Mouse (Mus musculus) layer of hippocampus, adult 2 months (tissue): ENCODE data around the gene Klhl28. TPM values are rescaled to one million over a fixed set of nuclear protein-coding genes. Genes with fewer than 3 reads are reported as not detected.

Experiments
- DNase-seq, 2 experiments: peaks; one replicate each; pipeline ENCODE4 v3.0.0; 2022; ENCODE audit warnings: low spot score in 2 of 2
- H3K27ac ChIP-seq: fragments of 200-600 bp; 2 replicates; pipeline ENCODE4 v1.8.1; 2022
- H3K4me3 ChIP-seq: fragments of 200-600 bp; 2 replicates; pipeline ENCODE4 v1.8.1; 2022; ENCODE audit warnings: mild to moderate bottlenecking
- CTCF ChIP-seq: fragments of 200-600 bp; conservative IDR thresholded peaks from 2 replicates; pipeline ENCODE4 v1.8.1; 2022; ENCODE audit warnings: antibody characterized with exemption, mild to moderate bottlenecking, moderate library complexity
- long read RNA-seq, 2 experiments: library from polyadenylated mRNA; stranded (forward); transcript quantifications; one replicate each; pipeline ENCODE4 v2.0.0; 2021; ENCODE audit warnings: borderline mapping rate in 2 of 2
- total RNA-seq, 2 experiments: library from RNA; stranded (reverse); gene quantifications; 2 replicates each; pipeline ENCODE4 v1.2.3; 2021

Klhl28 gene
- total RNA-seq, result 10 to 100 TPM; 23.7 to 25.5 TPM
- long read RNA-seq, experiment 1, result 0 reads
- long read RNA-seq, experiment 2, full-length matches to known transcripts, result 2 of 2 reads
- long read RNA-seq, experiment 2, partial matches to known transcripts, result 0 of 2 reads
- long read RNA-seq, experiment 2, other reads (novel, unspliced or antisense), result 0 of 2 reads

DNA sequence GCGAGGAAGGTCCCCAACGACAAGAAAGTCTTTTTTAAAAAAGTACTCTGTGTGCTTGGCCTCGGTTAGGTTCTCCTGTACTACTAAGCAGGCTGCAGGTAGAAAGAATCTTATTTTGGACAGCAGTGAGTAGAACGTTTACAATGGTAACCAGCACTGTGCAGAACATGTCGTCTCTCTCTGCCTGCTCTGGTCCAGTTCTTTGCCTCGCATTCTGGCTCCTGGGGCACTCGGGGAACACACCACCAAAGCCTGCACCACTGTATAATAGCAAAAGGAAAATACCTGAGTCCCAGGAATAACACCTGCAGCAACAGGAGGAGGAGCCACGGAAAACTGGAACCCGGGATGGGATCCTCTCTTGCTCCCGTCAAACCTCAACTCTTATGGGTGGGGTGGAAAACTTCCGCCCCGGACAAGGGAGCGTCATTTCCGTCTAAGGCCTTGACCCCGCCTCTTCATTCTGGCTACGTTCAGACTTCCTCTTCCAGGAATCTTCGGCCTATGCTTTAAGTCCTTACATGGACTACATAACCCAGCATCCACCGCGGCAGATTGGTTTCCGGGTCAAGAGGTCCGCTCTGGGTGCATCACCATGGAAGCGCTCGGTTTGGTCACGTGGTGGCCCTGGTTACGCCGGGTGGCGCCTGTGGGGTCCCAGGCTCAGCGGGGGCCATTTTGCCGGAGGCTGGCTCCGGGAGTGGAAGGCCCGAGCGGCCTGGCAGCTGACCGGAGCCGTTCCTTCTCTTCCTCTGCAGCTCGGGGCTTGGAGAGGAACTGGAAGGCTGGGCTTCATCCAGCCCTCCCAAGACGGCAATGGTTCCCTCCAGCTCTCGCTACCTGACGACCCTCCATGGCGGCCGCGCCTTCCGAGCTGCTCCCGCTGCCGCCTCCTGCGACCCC, at the start of gene Klhl28, which contains the start of gene Togaram1:
Gene Klhl28, minus strand, starts transcription at position 411 of the 903 bp plus-strand sequence.
Gene Togaram1, plus strand, starts transcription at position 681 of the 903 bp plus-strand sequence.
- Histone ChIP-seq H3K27ac (peak within 1 kb of the TSS; percentile 97), H3K4me3 (peak within 1 kb of the TSS; percentile 99)
- peak; percentile 99 to 100 for DNase-seq
- no peak for TF ChIP-seq CTCF

DNA sequence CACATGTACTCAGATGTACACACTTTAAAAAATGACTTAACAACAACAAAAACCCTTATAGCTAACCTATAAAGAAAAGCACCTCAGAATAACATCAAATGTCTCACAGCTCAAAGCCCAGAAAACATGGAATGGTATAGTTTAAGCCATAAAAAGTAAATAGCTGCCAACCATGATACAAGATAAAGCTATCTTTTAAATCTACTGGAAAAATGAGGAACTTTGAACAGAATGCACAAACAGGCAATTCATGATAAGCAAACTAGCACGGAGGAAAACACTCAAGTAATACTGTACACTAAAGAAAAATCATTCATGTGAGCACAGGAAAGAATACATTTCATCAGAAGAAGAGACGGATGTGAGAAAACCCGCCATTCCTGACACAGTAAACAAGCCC, 42.4 kb upstream of the Klhl28 start:
- Histone ChIP-seq H3K4me3 (no peak overlapping the region), H3K27ac (no peak overlapping the region)
- DNase-seq, result no peak
- TF ChIP-seq CTCF, result no peak

DNA sequence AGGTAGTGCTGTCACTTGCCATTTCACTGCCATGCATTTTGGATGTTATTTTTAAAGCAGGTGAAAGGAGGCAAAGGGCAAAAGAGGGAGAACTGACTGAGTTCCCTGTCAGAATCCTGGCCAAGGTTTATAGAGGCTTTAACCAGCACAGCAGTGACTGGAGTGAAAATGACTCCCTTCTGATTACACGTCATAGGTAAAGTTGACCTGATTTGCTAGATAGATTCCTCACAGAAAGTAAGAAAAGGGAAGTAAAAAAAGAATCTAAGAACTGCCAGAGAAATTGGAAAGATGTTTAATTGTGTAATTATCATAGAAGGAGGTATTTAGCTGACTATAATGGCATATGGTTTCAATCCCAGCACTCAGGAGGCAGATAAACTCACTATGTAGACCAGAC, 12.2 kb upstream of the Klhl28 start:
- Histone ChIP-seq H3K4me3 (no peak overlapping the region), H3K27ac (no peak overlapping the region)
- DNase-seq, result no peak
- TF ChIP-seq CTCF, result no peak

DNA sequence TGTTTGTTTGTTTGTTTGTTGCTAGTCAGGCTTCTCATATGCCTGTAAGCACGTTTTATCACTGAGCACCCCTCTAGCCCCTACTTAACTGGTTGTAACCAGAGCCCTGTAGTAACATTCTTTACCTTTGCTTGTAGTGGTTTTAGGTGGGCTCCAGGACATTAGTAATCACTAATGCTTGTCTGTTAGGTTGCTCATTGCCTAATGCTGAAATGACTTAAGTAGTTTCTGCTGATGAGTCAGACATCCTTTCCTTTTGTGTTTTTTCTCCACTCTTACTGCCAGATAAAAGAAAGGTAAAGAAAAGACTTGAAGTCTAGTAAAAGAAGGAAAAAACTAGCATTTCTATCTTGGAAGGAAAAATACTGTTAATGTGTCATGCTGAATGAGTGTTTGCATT, 10.9 kb upstream of the Klhl28 start:
- H3K27ac ChIP-seq, result no peak overlapping the region
- DNase-seq, result no peak
- H3K4me3 ChIP-seq, result no peak overlapping the region
- no peak for TF ChIP-seq CTCF

DNA sequence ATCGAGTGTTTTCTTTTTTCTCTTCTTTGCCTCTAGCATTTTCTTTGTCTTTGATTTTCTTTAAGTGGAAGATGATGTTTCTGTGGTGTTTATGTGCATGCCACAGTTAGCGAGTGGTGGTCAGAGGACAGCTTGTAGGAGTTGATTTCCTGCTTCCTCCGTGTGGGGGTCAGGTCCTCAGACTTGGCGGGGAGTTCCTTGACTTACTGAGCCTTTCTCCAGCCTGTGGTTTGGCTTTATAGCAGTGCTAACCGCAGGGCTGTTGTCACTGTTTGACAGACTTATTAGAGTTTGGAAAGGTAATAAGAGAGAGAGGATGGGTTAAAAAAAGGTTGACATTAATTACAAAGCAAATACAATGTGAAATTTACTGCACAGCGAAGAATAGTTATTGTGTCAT, 10.2 kb upstream of the Klhl28 start:
- no peak for TF ChIP-seq CTCF
- no peak overlapping the region for H3K4me3 ChIP-seq
- DNase-seq, result no peak
- H3K27ac ChIP-seq, result no peak overlapping the region

DNA sequence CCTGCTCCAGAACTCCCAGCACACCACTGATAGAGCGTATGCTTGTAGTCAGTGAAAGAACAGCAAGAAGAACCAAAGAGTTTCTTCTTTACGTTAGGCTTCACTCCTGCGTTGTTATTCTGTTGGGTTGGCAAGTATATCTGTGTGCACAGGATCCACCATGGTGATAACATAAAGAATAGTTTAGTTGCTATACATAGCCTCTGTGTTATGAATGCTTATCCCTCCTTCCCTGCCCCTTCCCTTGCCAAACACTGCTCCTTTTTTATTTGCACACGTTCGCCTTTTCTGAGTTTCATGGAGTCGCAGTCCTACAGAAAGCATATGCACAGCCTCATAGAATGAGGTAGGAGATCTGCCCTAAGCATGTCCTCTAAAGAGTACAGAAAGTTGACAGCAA, 6.7 kb upstream of the Klhl28 start:
- no peak for DNase-seq
- Histone ChIP-seq H3K4me3 (peak overlapping the region; percentile 99), H3K27ac (no peak overlapping the region)
- no peak for TF ChIP-seq CTCF

DNA sequence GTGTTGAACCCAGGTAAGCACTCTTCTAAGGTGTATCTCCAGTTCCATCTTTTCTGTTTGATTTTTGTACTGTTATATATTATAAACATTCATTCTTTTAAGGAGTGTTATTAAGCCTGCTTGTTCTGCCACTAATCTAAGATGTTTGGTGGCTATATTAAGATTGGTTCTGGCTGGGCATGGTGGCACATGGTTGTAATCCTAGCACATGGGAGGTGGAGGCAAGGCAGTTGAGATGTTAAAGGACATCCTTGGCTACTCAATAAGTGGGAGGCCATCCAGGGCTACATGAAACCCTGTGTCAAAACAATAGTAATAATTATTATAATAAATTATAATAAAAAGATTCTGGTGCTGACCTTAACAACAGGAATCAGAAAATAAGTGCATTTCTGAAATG, 6.1 kb upstream of the Klhl28 start:
- no peak overlapping the region for H3K27ac ChIP-seq
- peak overlapping the region; percentile 99 for H3K4me3 ChIP-seq
- no peak for DNase-seq
- no peak for TF ChIP-seq CTCF

DNA sequence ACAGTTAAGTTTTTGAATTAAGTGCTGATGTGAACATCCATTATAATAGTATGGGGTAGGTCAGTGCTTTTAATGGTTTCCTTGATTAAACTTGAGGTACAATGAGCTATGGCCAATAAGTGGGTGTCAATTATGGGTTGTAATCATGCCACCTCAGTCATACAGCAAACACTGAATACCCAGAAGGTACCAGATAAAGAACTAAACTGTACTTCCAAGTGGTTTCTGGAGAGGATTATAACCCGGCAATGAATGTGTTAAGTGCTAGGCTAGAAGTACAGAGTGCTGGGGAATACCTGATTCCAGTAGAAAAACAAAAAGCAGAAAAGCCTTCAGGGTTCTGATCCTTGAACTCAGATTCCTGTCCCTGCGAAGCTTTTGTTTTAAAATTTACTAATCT, 2.7 kb upstream of the Klhl28 start:
- Histone ChIP-seq H3K4me3 (peak overlapping the region; percentile 99), H3K27ac (peak overlapping the region; percentile 97; the same call in 1 of the 2 replicates)
- TF ChIP-seq CTCF, result no peak
- DNase-seq, result no peak

DNA sequence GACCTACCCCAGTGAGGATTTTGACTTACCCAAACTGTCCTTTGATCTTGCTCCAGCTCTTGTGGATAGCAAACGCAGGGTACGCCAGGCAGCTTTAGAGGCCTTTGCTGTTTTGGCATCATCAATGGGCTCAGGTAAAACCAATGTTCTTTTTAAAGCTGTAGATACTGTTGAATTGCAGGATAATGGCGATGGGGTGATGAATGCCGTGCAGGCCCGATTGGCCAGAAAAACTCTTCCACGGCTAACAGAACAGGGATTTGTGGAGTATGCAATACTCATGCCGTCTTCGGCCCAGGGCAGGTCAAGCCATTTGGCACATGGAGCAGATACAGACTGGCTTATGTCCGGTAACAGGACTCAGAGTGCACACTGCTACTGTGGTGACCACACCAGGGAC, 2.1 kb upstream of the Klhl28 start:
- Histone ChIP-seq H3K27ac (peak overlapping the region; percentile 97), H3K4me3 (peak overlapping the region; percentile 99)
- no peak for TF ChIP-seq CTCF
- DNase-seq, result no peak

DNA sequence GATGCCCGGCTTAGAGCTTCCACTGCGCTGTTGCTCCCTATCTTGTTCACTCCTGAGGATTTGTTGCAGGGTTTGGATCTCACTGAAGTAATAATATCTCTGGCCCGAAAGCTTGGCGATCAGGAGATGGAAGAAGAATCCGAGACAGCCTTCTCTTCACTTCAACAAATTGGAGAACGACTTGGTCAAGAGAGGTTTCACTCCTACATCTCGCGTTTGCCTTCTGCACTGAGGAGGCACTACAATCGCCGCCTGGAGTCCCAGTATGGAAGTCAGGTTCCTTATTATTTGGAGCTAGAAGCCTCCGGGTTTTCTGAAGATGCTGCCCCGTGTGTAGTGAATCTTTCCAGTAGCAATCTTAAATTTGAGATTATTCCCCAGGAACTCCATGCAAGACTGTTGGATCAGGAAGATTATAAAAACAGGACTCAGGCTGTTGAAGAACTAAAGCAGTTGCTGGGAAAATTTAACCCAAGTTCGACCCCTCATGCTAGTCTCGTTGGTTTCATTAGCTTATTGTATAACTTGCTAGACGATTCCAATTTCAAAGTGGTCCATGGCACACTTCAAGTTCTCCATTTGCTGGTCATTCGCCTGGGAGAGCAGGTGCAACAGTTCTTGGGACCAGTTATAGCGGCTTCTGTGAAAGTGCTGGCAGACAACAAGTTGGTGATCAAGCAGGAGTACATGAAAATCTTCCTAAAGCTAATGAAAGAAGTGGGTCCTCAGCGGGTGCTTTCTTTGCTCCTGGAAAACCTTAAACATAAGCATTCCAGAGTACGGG, 1.5 kb upstream of the Klhl28 start:
- H3K4me3 ChIP-seq, result peak overlapping the region; percentile 99
- TF ChIP-seq CTCF, result peak; percentile 10; the same call in 1 of the 2 replicates
- DNase-seq, result no peak
- peak overlapping the region; percentile 97 for H3K27ac ChIP-seq

DNA sequence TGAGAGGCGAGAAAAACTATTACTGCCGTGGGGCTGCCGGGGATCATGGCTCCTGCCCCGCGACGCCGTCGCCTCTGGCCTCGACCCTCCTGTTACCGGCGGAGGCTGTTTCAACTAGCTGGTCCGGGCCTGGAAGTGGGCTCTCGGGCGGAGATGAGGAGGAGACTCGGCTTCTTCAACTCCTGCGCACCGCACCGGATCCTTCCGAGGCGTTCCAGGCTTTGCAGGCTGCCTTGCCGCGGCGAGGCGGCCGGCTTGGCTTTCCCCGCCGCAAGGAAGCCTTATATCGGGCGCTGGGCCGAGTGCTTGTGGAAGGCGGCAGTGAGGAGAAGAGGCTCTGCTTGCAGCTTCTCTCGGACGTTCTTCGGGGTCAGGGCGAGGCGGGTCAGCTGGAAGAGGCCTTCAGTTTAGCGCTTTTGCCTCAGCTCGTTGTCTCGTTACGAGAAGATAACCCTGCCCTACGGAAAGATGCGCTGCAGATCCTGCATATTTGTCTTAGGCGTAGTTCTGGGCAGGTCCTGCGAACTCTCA, 832 bp upstream of the Klhl28 start:
- TF ChIP-seq CTCF, result no peak
- DNase-seq, result peak; percentile 17 to 51
- Histone ChIP-seq H3K4me3 (peak overlapping the region; percentile 99), H3K27ac (peak overlapping the region; percentile 97)

DNA sequence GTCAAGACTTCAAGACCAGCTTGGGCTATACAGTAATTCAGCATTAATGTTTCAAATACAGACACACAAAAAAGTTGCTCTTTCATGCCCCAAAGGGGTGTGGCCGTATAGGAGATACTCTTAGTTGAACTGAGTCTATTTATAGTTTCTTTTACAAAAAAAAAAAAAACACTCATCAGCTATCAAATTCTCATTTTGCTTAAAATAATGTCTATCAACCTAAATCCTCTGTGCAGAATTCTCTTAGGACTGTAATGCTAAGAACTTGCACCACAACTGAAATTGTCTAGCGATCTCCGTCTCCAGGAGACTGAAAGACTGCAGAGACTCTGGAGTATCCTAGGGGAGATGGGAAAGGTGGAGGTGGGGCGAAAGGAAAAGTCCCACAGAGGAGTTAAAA, 774 bp downstream of the Klhl28 start:
- no peak for TF ChIP-seq CTCF
- Histone ChIP-seq H3K4me3 (peak overlapping the region; percentile 99), H3K27ac (peak overlapping the region; percentile 88; the same call in 1 of the 2 replicates)
- DNase-seq, result no peak

DNA sequence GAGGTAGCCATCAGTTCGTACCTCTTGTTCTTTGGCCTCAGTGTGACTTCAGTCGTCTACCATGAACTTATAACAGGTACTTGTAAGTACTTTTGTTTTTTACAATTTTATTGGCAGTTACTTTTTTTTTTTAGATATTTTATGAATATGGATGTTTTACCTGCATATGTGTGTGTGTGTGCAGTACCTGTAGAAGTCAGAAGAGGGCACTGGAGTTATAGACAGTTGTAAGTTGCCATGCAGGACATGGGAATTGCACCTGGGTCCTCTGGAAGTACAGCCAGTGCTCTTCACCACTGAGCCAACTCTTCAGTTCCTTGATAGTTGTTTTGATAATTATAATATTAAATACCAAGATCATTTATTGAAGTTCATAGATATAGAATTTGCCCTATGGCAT, 27.8 kb downstream of the Klhl28 start:
- no peak overlapping the region for H3K27ac ChIP-seq
- H3K4me3 ChIP-seq, result no peak overlapping the region
- no peak for DNase-seq
- peak; percentile 63 for TF ChIP-seq CTCF
